In genomic region chr2:135797677-135798546, GRCm38 (mm10) we compare ENCODE assay signal across 9 mouse cellular contexts.
DNase-seq lines count a peak whose midpoint lies in the region; ATAC-seq and TF ChIP-seq lines count a peak whose summit lies in the region.
"Had no signal": no experiment of that assay in that cellular context is flagged by ENCODE, and none has a peak within 500 bp of the region (broad histone marks: within the 10 kb centered on the region; RNA-seq: fewer than 3 reads in every experiment).

No protein-coding gene starts in this region.

- no peak overlapping the region for H3K4me3 ChIP-seq in intestine, embryonic 15.5 days (replicated peaks)
- H3K4me3 ChIP-seq in intestine, embryonic 16.5 days (ENCODE audit: low read length) = no peak overlapping the region
- no peak overlapping the region for H3K4me3 ChIP-seq in ES-E14 (ENCODE audit: insufficient read depth in 1 of 2, low read depth in 1 of 2, low read length in 2 of 2, poor library complexity in 1 of 2, severe bottlenecking in 1 of 2)
- H3K4me3 ChIP-seq in forebrain, embryonic 12.5 days (replicated peaks) = no peak overlapping the region
- no peak overlapping the region for H3K4me3 ChIP-seq in limb, embryonic 12.5 days (replicated peaks)

- H3K9me3 ChIP-seq in intestine, embryonic 15.5 days = no peaks in the 10 kb centered on the region
- H3K9me3 ChIP-seq in intestine, embryonic 16.5 days (ENCODE audit: control insufficient read depth, low read length) = no peaks in the 10 kb centered on the region
- no peaks in the 10 kb centered on the region for H3K9me3 ChIP-seq in ES-E14 (ENCODE audit: control insufficient read depth, insufficient read depth, low read depth, low read length)
- no peaks in the 10 kb centered on the region for H3K9me3 ChIP-seq in forebrain, embryonic 12.5 days
- H3K9me3 ChIP-seq in limb, embryonic 12.5 days = no peaks in the 10 kb centered on the region

- H3K36me3 ChIP-seq in intestine, embryonic 15.5 days = no peaks in the 10 kb centered on the region
- no peaks in the 10 kb centered on the region for H3K36me3 ChIP-seq in intestine, embryonic 16.5 days (ENCODE audit: control insufficient read depth, insufficient read depth, low read length)
- no peaks in the 10 kb centered on the region for H3K36me3 ChIP-seq in ES-E14 (ENCODE audit: control insufficient read depth, insufficient read depth, low read length, poor library complexity, severe bottlenecking)
- no peaks in the 10 kb centered on the region for H3K36me3 ChIP-seq in forebrain, embryonic 12.5 days (replicated peaks)
- no peaks in the 10 kb centered on the region for H3K36me3 ChIP-seq in limb, embryonic 12.5 days

- H3K27me3 ChIP-seq in intestine, embryonic 15.5 days (replicated peaks) = no peaks in the 10 kb centered on the region
- no peaks in the 10 kb centered on the region for H3K27me3 ChIP-seq in intestine, embryonic 16.5 days (replicated peaks; ENCODE audit: control insufficient read depth, insufficient read depth, low read length)
- H3K27me3 ChIP-seq in forebrain, embryonic 12.5 days = no peaks in the 10 kb centered on the region
- no peaks in the 10 kb centered on the region for H3K27me3 ChIP-seq in limb, embryonic 12.5 days
- H3K27me3 ChIP-seq: Patski had no signal

- 49% methylated on average over 5 of the region's 5 CpGs for WGBS in intestine, embryonic 15.5 days
- 49% methylated on average over 5 of the region's 5 CpGs for WGBS in intestine, embryonic 16.5 days
- WGBS in forebrain, embryonic 12.5 days = 19% methylated on average over 5 of the region's 5 CpGs
- WGBS in limb, embryonic 12.5 days = 23% methylated on average over 5 of the region's 5 CpGs

- H3K9ac ChIP-seq in intestine, embryonic 15.5 days = no peak overlapping the region
- no peak overlapping the region for H3K9ac ChIP-seq in intestine, embryonic 16.5 days (ENCODE audit: low read depth, low read length)
- H3K9ac ChIP-seq in ES-E14 (ENCODE audit: insufficient read depth, low read depth, low read length, poor library complexity, severe bottlenecking) = no peak overlapping the region
- H3K9ac ChIP-seq in forebrain, embryonic 12.5 days = no peak overlapping the region
- no peak overlapping the region for H3K9ac ChIP-seq in limb, embryonic 12.5 days (replicated peaks)

- DNase-seq in ES-E14 (ENCODE audit: low read depth, low spot score) = peak; percentile 31
- DNase-seq in urinary bladder, postnatal 4 days (ENCODE audit: low spot score in 2 of 2) = no peak
- no peak for DNase-seq in right cerebral cortex, postnatal 25 days

- ATAC-seq in intestine, embryonic 15.5 days = 0 out of 2 replicates have a peak, but pooled peaks have one; percentile 36
- no peak for ATAC-seq in intestine, embryonic 16.5 days
- ATAC-seq in forebrain, embryonic 12.5 days (ENCODE audit: low FRiP score) = no peak; the same call in 1 of the 2 replicates
- ATAC-seq in limb, embryonic 12.5 days (ENCODE audit: insufficient number of reproducible peaks, insufficient read depth, low FRiP score, low TSS enrichment, low read depth) = no peak
- no peak for ATAC-seq in megakaryocyte-erythroid progenitor cell, adult 5-6 weeks (replicated peaks; ENCODE audit: low FRiP score, low TSS enrichment, poor library complexity, severe bottlenecking)
- ATAC-seq: Patski had no signal

- no peak overlapping the region for H3K4me2 ChIP-seq in intestine, embryonic 15.5 days (replicated peaks)
- H3K4me2 ChIP-seq in intestine, embryonic 16.5 days (ENCODE audit: low read depth, low read length) = no peak overlapping the region
- H3K4me2 ChIP-seq in forebrain, embryonic 12.5 days = no peak overlapping the region
- no peak overlapping the region for H3K4me2 ChIP-seq in limb, embryonic 12.5 days

- no peak overlapping the region for H3K27ac ChIP-seq in intestine, embryonic 15.5 days
- no peak overlapping the region for H3K27ac ChIP-seq in intestine, embryonic 16.5 days (ENCODE audit: low read length)
- H3K27ac ChIP-seq in ES-E14 (ENCODE audit: insufficient read depth, low read depth, low read length, poor library complexity, severe bottlenecking) = no peak overlapping the region; the same call in 1 of the 2 replicates
- 0 out of 2 replicates have a peak overlapping the region, but pooled peaks have one; percentile 46 for H3K27ac ChIP-seq in forebrain, embryonic 12.5 days
- peak overlapping the region; percentile 54; the same call in 1 of the 2 replicates for H3K27ac ChIP-seq in limb, embryonic 12.5 days

- H3K4me1 ChIP-seq in intestine, embryonic 15.5 days (replicated peaks) = no peaks in the 10 kb centered on the region
- H3K4me1 ChIP-seq in intestine, embryonic 16.5 days (ENCODE audit: control insufficient read depth, insufficient read depth, low read length) = no peaks in the 10 kb centered on the region
- H3K4me1 ChIP-seq in ES-E14 (ENCODE audit: control insufficient read depth in 2 of 2, insufficient read depth in 2 of 2, low read length in 2 of 2, poor library complexity in 1 of 2) = peaks cover 0 to 2% of the 10 kb centered on the region in 2 experiments; a peak in 3 of 4 replicates
- H3K4me1 ChIP-seq in forebrain, embryonic 12.5 days = peaks cover 33% of the 10 kb centered on the region
- peaks cover 10% of the 10 kb centered on the region for H3K4me1 ChIP-seq in limb, embryonic 12.5 days (replicated peaks)

- in situ Hi-C loops in ES-E14 (cut with MboI; ENCODE audit: low sequenced_read_pairs in 2 of 2, unreplicated experiment in 2 of 2) = no loop called here

TF ChIP-seq in ES-E14, 5 proteins besides CTCF, POLR2A, EP300 and RAD21:
- TF ChIP-seq CHD2 (IDR thresholded peaks at IDR 0.05; ENCODE audit: low read depth, low read length) (no peak), HCFC1 (IDR thresholded peaks at IDR 0.05; ENCODE audit: borderline replicate concordance, insufficient read depth, low read length) (no peak), ZC3H11A (IDR thresholded peaks at IDR 0.05; ENCODE audit: borderline replicate concordance, low read depth, low read length) (no peak), MAFK (IDR thresholded peaks at IDR 0.05; ENCODE audit: insufficient read depth, low read depth, low read length) (no peak)

Comparison
In these comparisons a context has a peak if more than half of its experiments do, and no peak if none do; other contexts are left out.
1. H3K27ac ChIP-seq: peak in forebrain, embryonic 12.5 days (single experiment) and limb, embryonic 12.5 days (single experiment); none in intestine, embryonic 15.5 days (single experiment), intestine, embryonic 16.5 days (single experiment) and ES-E14 (single experiment).